Mouse (Mus musculus): Measurements from ENCODE around the gene Ncam1.

DNA sequence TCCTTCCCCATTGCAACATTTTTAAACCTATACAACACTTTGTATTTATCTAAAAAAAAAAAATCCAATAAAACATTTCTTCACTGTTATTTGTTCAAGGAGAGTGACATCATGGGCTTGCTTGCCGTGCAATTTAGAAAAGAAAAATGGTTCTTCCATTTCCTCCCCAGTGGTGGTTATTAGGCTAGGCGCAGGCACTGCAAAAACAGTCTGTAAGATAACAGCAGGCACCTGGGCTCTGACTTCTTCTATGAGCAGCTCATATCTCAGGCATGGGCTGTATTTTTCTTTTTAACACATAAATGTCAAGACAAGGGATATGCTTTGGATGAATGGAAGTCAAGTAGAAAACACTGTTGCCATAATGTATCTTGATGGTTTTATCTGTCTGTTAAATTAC, 192.0 kb downstream of the Ncam1 start:
- TF ChIP-seq UBTF (IDR thresholded peaks at IDR 0.05; ENCODE audit: low read depth, low read length) (no peak), CTCF (conservative IDR thresholded peaks at IDR 0.05 in 1 of 2, IDR thresholded peaks at IDR 0.05 in 1 of 2; ENCODE audit: low read depth in 2 of 2, low read length in 2 of 2) (no peak), RCOR1 (conservative IDR thresholded peaks at IDR 0.05; ENCODE audit: low read depth, low read length) (no peak), MEF2A (IDR thresholded peaks at IDR 0.05; ENCODE audit: borderline replicate concordance, low read depth, low read length) (no peak), USF1 (IDR thresholded peaks at IDR 0.05; ENCODE audit: low read depth, low read length) (no peak), EP300 (IDR thresholded peaks at IDR 0.05; ENCODE audit: low read length) (no peak), NRF1 (IDR thresholded peaks at IDR 0.05; ENCODE audit: low read depth, low read length) (no peak)
